Mouse (Mus musculus) bone marrow macrophage, adult 2 months (primary cell): ENCODE measurements at regions not wholly inside any gene's neighbourhood (a gene's known extent, or its start where the extent isn't known, plus 50 kb on each side); places are given as distances from the start of the nearest gene placed in this dataset.

Experiments
- CTCF ChIP-seq: IDR thresholded peaks from 2 replicates; pipeline ENCODE4 v1.5.1; 2012; ENCODE audit warnings: low read depth, mild to moderate bottlenecking, low read length, moderate library complexity
- POLR2A ChIP-seq: IDR thresholded peaks from 2 replicates; pipeline ENCODE4 v1.6.1; 2012; ENCODE audit warnings: mild to moderate bottlenecking, low read depth, low read length, borderline replicate concordance

DNA sequence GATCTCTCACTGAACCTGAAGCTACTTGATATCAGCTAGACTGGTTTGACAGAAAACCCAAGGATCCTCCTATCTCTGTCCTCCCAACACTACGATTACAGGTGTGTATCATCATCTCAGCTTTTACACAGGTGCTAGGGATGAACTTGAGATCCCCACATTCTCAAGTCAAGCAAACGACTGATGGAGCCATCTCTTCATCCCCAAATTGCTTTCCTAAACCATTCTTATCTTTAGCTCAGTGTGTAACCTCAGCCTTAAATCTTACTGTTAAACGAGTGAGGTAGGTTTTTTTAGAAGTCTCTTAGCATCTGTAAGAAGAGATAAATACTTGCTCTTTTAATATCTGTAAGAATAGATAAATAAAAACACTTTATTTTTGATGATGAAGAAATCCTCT is 242.2 kb upstream of the Zfp960 start:
- TF ChIP-seq POLR2A (no peak), CTCF (no peak)
